Mouse (Mus musculus) bone marrow, adult 2 months (tissue): ENCODE measurements at regions not wholly inside any gene's neighbourhood (a gene's known extent, or its start where the extent isn't known, plus 50 kb on each side); places are given as distances from the start of the nearest gene placed in this dataset.

Experiments
- H3K27ac ChIP-seq: fragments of 200-500 bp; 2 replicates; pipeline ENCODE4 v1.5.1; 2012; ENCODE audit warnings: low read depth, mild to moderate bottlenecking, control low read depth, inconsistent platforms, low read length; ENCODE audit not compliant: control insufficient read depth, poor library complexity, insufficient read depth
- H3K4me1 ChIP-seq: fragments of 200-500 bp; 2 replicates; pipeline ENCODE4 v1.6.1; 2011; ENCODE audit warnings: low read length; ENCODE audit not compliant: control insufficient read depth, insufficient read depth
- H3K4me3 ChIP-seq: fragments of 200-500 bp; replicated peaks from 2 replicates; pipeline ENCODE3; 2011; ENCODE audit warnings: mild to moderate bottlenecking, low read depth, low read length, control low read depth; ENCODE audit not compliant: control insufficient read depth
- CTCF ChIP-seq: fragments of 200-500 bp; IDR thresholded peaks from 2 replicates; pipeline ENCODE4 v1.5.1; 2011; ENCODE audit warnings: low read length, control low read depth; ENCODE audit not compliant: control insufficient read depth, insufficient read depth
- POLR2A ChIP-seq: fragments of 200-500 bp; IDR thresholded peaks from 2 replicates; pipeline ENCODE4 v1.6.1; 2011; ENCODE audit warnings: low read depth, mild to moderate bottlenecking, control low read depth, low read length, borderline replicate concordance; ENCODE audit not compliant: control insufficient read depth
- WGBS: fragments of 180-500 bp; shearing (Covaris S2); methylation state at CpG from one replicate; pipeline ENCODE4 v1.1.7; 2018; 5-methylcytosine and 5-hydroxymethylcytosine counted together

DNA sequence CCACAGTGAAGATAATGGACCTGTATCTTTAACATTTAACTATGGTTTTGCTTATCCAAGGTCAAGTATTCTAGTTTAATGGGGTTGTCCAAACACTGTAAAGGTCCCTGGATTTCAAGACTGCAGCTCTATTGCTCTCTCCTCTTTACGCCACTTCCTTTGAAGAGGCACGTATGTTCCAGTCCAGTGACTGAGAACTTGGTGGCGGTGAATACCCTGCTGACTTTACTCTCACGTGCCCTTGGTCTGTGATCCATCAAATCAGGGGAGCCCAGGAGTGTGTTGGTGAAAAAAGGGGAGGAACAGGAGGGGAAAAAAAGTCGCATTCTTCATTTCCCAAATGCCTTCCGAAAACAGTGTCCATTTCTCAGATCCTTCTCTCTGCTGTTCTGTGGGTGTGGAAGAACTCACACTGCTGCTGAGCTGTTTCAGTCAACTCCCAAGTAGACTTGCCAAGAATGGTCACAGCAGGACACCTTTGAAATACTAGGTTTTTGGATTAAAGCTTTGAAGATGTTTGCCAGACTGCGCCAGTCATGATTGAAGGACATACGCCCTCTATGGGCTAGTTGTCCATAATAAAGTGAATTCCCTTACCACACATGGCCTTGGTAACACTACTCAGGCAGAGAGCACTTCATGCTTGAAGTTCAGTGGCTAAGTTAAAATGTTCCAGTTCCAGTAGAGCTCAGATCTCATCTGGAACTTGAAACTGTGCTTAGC lies 136.1 kb upstream of the Cdkn2b start:
- WGBS: 82% methylated on average over 8 of the region's 8 CpGs
- Histone ChIP-seq H3K4me1 (no peaks in the 10 kb centered on the region), H3K27ac (no peak overlapping the region), H3K4me3 (no peak overlapping the region)
- no peak for TF ChIP-seq CTCF
- no peak for TF ChIP-seq POLR2A

DNA sequence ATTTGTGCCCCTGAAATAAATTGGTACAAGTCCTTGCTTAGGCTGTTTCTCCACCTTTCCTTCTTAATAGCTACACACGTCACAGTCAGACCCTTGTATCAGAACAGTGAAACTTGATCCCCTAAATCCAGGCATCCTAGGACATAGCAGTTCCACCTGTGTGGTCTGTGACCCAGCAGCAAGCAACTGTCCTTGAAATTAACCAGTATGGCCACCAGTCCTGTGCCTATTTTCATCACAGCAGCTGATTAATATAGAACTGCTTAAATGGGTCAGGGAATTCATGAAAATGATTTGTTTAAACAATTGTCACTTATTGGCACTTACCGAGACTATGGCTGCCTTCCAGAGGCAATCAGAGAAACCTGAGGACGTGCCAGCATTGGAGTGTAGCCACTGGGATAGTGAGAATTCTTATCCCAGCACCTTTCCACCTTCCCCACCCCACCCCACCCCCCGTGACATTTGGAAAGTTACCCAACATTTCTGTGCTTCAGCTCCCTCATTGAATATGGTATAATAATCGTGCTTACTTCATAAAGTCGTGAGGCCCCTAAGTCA lies 135.4 kb upstream of the Cdkn2b start:
- Histone ChIP-seq H3K4me1 (no peaks in the 10 kb centered on the region), H3K27ac (no peak overlapping the region), H3K4me3 (no peak overlapping the region)
- TF ChIP-seq CTCF: no peak
- TF ChIP-seq POLR2A: no peak
- 79% methylated on average over 6 of the region's 6 CpGs for WGBS

DNA sequence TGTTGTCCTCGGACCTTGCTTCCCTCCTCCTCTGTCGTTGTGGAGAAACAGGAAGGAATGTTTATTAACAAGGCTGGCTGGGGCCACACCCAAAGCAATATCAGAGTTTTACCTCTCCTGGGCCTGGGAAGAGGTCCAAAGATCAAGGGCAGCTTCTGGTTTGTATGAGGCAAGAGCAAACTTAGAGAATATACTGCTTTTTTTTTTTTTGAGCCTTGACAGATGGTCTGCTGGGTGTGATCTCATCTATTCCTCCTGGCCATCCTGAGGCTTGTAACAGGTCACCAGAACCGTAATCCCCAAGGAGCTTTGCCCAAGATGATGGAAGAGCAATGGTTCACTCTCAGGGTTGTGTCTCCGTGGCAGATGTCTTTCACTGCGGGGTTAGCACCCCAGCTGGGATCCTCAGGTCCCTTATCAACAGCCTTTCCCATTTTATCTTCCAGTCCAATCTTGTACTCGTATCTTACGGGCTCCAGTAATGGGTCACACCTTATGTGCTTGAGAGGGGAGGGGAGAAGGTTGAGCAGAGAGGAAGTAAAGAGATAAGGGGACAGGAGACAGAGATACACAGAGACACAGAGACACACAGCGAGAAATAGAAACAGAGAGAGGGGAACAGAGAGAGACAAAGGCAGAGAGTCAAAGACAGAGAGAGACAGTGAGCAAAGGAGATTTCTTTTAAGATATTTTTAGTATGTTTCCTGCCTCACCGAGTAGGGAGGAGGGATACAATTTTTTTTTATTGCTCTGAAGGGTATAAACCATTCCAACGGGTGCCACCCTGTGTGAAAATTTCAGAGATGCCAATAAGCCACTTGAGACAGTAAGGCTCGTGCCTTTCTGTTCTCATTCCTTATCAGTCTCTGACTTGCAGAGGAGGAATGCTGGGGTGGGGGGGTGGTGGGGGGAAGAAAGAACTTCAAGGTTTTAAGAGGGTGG lies 134.6 kb upstream of the Cdkn2b start:
- Histone ChIP-seq H3K4me3 (no peak overlapping the region), H3K27ac (no peak overlapping the region), H3K4me1 (no peaks in the 10 kb centered on the region)
- WGBS: 36% methylated on average over 11 of the region's 11 CpGs
- TF ChIP-seq CTCF (no peak), POLR2A (no peak)

DNA sequence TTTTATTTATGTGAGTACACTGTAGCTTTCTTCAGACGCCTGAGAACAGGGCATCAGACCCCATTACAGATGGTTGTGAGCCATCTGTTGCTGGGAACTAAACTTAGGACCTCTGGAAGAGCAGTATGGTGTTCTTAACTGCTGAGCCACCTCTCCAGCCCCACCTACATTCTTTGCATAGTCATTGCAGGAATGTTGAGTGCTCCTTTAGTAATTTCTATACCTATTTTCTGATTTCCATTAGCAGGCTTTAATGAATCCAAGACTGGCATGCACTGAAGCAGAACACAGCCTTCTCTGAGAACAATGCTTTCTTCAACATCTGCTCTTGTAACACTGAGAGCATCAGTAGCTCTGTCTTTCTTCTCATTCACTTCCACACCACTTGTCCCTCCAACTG lies 131.7 kb upstream of the Cdkn2b start:
- no peaks in the 10 kb centered on the region for H3K4me1 ChIP-seq
- WGBS: 67% methylated on average over 1 of the region's 1 CpGs

DNA sequence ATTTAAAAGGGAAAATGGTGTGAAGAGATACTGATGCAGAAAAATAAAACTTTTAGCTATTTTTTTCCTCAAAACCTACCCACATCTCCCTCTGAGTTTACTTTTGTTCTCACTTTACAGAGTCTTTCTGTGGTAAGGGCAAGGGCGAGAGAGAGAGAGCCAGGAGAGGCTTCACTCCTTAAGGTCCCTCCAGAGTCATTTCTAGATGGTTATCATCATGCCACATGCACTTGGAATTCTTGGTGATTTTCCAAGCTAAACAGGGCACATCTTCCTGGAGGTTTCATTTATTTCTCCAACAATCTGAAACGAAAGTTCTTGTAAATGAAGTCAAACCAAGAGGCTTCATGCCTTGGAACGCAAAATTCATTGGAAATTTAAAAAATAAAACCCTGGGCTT lies 130.0 kb upstream of the Cdkn2b start:
- TF ChIP-seq CTCF (no peak), POLR2A (no peak)
- no peak overlapping the region for H3K27ac ChIP-seq
- WGBS: 68% methylated on average over 3 of the region's 3 CpGs
- no peaks in the 10 kb centered on the region for H3K4me1 ChIP-seq
- H3K4me3 ChIP-seq: no peak overlapping the region

More for the DNA sequence above, 131.7 kb upstream of the Cdkn2b start:
- TF ChIP-seq CTCF (no peak), POLR2A (no peak)
- no peak overlapping the region for H3K4me3 ChIP-seq
- H3K27ac ChIP-seq: no peak overlapping the region

DNA sequence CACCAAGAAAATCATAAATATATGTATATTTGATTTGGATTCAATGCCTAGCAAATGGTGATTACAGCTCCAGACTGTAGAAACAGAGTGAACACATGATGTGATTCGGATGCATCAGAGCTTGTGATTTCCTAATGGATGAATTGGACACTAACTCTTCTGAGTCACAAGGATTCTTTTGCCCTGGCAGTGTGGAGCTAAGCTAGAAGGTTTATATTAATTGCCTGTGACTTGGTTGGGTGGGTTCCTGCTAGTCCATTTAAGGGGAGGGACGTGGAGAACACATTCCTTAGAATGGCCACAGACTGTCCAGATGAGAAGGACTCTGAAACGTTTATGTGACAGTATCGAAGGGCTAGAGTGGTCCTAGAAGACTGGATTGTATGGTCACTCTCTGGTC lies 129.5 kb upstream of the Cdkn2b start:
- TF ChIP-seq POLR2A: no peak
- 56% methylated on average over 4 of the region's 4 CpGs for WGBS
- no peak overlapping the region for H3K4me3 ChIP-seq
- H3K4me1 ChIP-seq: no peaks in the 10 kb centered on the region
- H3K27ac ChIP-seq: no peak overlapping the region

DNA sequence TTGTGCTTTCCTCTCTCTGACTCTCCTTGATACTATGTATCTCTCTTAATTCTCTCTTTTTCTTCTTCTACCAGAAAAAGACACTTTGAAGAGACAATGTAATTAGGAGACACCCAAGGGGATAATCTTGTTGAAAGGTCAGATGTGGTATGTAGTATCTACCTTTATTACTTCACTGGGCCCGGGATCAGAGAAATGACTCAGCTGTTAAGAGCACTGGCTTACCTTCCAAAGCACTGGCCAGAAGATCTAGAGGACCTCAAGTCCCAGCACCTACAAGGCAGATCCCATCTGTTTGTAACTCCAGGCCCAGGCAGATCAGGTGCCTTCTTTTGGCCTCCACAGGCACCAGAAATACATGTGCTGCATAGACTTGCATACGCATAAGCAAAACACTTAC lies 127.8 kb upstream of the Cdkn2b start:
- no peak for TF ChIP-seq POLR2A
- no peak for TF ChIP-seq CTCF
- Histone ChIP-seq H3K4me3 (no peak overlapping the region), H3K4me1 (no peaks in the 10 kb centered on the region), H3K27ac (no peak overlapping the region)
- WGBS: 74% methylated on average over 2 of the region's 2 CpGs

DNA sequence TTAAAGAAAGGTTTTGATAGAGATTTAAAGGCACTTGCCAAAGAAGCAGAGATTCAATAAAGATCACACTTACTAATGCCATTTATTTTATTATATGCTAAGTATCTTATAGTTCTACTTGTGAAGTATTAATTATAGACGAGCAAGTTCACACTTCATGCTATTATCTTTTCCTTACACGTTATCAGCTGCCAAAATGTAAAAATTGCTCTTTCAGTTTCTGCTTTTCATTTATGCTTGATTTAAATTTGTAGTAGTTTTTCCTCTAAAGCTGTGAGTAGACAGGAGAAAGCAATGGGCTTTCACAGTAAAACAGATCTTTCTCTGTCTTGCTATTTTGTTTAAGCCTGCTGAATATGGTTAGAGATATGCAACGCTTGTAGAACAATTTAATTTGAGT lies 125.9 kb upstream of the Cdkn2b start:
- TF ChIP-seq POLR2A (no peak), CTCF (no peak)
- H3K27ac ChIP-seq: no peak overlapping the region
- WGBS: 76% methylated on average over 3 of the region's 3 CpGs
- H3K4me3 ChIP-seq: no peak overlapping the region
- H3K4me1 ChIP-seq: no peaks in the 10 kb centered on the region
